Mouse (Mus musculus) naive thymus-derived CD4-positive, alpha-beta T cell, adult 2 months (primary cell): ENCODE results near the gene Snx29.
A peak's percentile ranks its signal among the peaks of the same experiment; 100 is the strongest.
"Not testable (repeated sequence)": the region's sequence is repeated elsewhere in the genome, so short reads cannot be mapped to it uniquely, and the experiment has no call there.

Experiments used
- DNase-seq: peaks from one replicate; pipeline ENCODE4 v3.0.0-alpha.2; 2011; ENCODE audit warnings: low read depth

The Snx29 gene

GRCm38 (mm10) chr16:11533441-11533840, 210.7 kb downstream of the Snx29 start:
- no peak for DNase-seq

GRCm38 (mm10) chr16:11537663-11538062, 215.0 kb downstream of the Snx29 start:
- DNase-seq = no peak

- DNase-seq = no peak
These were observed 215.5 kb downstream of the Snx29 start for GRCm38 (mm10) chr16:11538191-11538590.

- DNase-seq = no peak
These were observed 218.3 kb downstream of the Snx29 start for GRCm38 (mm10) chr16:11540961-11541360.

- no peak for DNase-seq
These were observed 219.1 kb downstream of the Snx29 start for GRCm38 (mm10) chr16:11541769-11542168.

- no peak for DNase-seq
These were observed 227.5 kb downstream of the Snx29 start for GRCm38 (mm10) chr16:11550043-11550725.

GRCm38 (mm10) chr16:11561714-11562113, 239.0 kb downstream of the Snx29 start:
- DNase-seq = no peak

- DNase-seq = no peak
These were observed 241.1 kb downstream of the Snx29 start for GRCm38 (mm10) chr16:11563846-11564245.

- DNase-seq = peak; percentile 33
These were observed 242.4 kb downstream of the Snx29 start for GRCm38 (mm10) chr16:11565126-11565525.

- DNase-seq = no peak
These were observed 244.9 kb downstream of the Snx29 start for GRCm38 (mm10) chr16:11567594-11567993.

GRCm38 (mm10) chr16:11568095-11568494, 245.4 kb downstream of the Snx29 start:
- no peak for DNase-seq

GRCm38 (mm10) chr16:11568601-11569000, 245.9 kb downstream of the Snx29 start:
- DNase-seq = no peak

- no peak for DNase-seq
These were observed 246.4 kb downstream of the Snx29 start for GRCm38 (mm10) chr16:11569127-11569526.

- no peak for DNase-seq
These were observed 247.4 kb downstream of the Snx29 start for GRCm38 (mm10) chr16:11570072-11570471.

- DNase-seq = no peak
These were observed 251.8 kb downstream of the Snx29 start for GRCm38 (mm10) chr16:11574517-11574916.

- not testable (repeated sequence) for DNase-seq
These were observed 253.0 kb downstream of the Snx29 start for GRCm38 (mm10) chr16:11575733-11576132.

GRCm38 (mm10) chr16:11577541-11578255, 255.0 kb downstream of the Snx29 start:
- DNase-seq = peak; percentile 62

GRCm38 (mm10) chr16:11579676-11580098, 257.0 kb downstream of the Snx29 start:
- DNase-seq = peak; percentile 48

GRCm38 (mm10) chr16:11583941-11584639, 261.4 kb downstream of the Snx29 start:
- DNase-seq = no peak

- DNase-seq = no peak
These were observed 266.0 kb downstream of the Snx29 start for GRCm38 (mm10) chr16:11588689-11589088.

- no peak for DNase-seq
These were observed 266.6 kb downstream of the Snx29 start for GRCm38 (mm10) chr16:11589336-11589735.

- no peak for DNase-seq
These were observed 267.3 kb downstream of the Snx29 start for GRCm38 (mm10) chr16:11589782-11590695.
